Mouse (Mus musculus): ENCODE results near the gene Slc6a21. TPM values are rescaled to one million over a fixed set of nuclear protein-coding genes. Genes with fewer than 3 reads are reported as not detected.
"Not testable (repeated sequence)": the region's sequence is repeated elsewhere in the genome, so short reads cannot be mapped to it uniquely, and the experiment has no call there.

Slc6a21 gene
- polyA plus RNA-seq, 1 experiment = 0.08 TPM

DNA sequence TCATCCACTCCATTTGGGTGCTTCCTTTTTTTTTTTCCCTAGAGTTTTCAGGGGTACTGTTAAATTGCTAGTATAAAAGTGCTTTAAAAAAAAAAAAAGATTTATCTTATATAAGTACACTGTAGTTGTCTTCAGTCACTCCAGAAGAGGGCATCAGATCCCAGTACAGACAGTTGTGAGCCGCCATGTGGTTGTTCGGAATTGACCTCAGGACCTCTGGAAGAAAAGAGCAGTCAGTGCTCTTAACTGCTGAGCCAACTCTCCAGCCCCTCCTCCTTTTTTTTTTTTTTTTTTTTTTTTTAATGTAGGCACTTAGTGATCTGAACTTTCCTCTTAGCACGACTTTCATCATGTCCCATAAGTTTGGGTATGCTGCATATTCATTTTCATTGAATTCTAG lies 29.6 kb upstream of the Slc6a21 start:
- TF ChIP-seq POLR2A (IDR thresholded peaks at IDR 0.05; ENCODE audit: extremely low read depth, insufficient read depth, low read length) (no peak), CTCF (IDR thresholded peaks at IDR 0.05; ENCODE audit: extremely low read depth, insufficient read depth, low read length) (no peak)
- Histone ChIP-seq H3K4me3 (ENCODE audit: insufficient read depth, low read length) (no peak overlapping the region), H3K4me1 (ENCODE audit: control insufficient read depth, insufficient read depth, low read length) (no peaks in the 10 kb centered on the region), H3K27ac (ENCODE audit: insufficient read depth, low read length) (no peak overlapping the region)

DNA sequence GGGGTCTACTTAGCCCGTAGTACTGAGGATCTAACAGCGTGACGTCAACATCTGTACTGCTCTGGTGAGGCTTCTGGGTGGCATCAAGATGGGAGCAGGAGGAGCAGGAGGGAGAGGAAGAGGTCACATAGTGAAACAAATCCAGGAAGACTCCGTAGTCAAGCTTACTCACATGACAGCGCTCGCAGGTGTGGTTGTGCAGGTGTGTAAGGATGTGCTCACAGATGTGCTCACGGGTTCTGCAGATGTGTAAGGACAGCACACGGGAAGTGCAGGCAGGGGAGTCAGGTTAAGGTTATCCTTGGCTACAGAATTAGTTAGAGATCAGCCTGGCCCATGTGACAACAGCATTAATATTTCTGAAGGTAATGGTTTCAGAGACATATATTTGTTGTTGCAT lies 23.5 kb upstream of the Slc6a21 start:
- TF ChIP-seq POLR2A (IDR thresholded peaks at IDR 0.05; ENCODE audit: extremely low read depth, insufficient read depth, low read length) (no peak), CTCF (IDR thresholded peaks at IDR 0.05; ENCODE audit: extremely low read depth, insufficient read depth, low read length) (no peak)
- Histone ChIP-seq H3K4me3 (ENCODE audit: insufficient read depth, low read length) (no peak overlapping the region), H3K27ac (ENCODE audit: insufficient read depth, low read length) (no peak overlapping the region), H3K4me1 (ENCODE audit: control insufficient read depth, insufficient read depth, low read length) (peaks cover 4% of the 10 kb centered on the region; the same call in 1 of the 2 replicates)

DNA sequence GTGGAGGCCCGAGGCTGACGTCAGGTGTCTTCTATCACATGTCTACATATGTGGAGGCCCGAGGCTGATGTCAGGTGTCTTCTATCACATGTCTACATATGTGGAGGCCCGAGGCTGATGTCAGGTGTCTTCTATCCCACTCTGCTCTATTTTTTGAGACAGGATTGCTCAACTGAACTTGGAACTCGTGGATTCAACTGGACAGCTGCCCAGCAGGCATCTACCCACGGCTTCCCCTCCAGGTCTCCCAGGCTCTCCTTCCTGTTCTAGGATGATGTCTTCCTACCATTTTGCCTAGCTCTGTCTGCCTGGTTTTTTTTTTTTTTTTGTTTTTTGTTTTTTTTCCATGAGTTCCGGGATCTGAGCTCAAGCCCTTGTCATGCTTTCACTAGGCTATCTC lies 21.5 kb upstream of the Slc6a21 start:
- not testable (repeated sequence) for H3K27ac ChIP-seq (ENCODE audit: insufficient read depth, low read length); H3K4me3 ChIP-seq (ENCODE audit: insufficient read depth, low read length); H3K4me1 ChIP-seq (ENCODE audit: control insufficient read depth, insufficient read depth, low read length)

DNA sequence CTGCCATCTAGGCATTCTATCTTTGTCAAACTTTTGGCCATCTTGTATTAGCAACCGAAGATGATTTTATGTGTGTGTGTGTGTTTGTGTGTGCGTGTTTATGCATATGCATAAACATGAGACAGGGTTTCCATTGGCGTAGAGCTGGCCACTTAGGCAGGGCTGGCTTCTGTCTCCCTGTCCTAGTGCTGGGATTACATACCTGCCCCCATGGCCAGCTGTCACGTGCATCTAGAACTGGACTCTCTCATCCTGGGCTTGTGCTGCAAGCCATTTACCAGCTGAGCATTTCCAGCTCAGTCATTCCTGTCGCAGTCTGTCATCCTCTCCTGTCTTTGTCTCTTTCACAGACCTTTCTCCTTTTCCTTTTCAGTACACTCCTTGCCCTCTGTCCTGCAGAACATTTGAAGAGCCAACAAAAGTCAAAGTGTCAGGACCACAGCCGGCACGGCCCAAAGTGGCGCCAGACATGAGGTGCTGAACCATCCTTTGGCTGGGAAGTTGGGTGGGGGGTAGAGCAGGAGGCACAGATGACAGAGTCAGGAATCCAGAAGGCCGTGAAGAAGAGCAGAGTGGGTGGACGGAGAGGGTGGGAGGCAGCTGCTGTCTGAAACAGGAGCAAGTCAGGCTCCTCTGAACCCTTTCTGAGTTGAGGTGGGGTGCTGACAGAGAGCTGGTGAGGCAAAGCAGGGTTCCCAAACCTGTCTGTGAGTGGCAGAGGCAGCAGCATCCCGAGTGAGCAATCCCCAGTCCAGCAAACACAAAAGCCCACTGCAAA lies 20.1 kb upstream of the Slc6a21 start:
- H3K4me3 ChIP-seq (ENCODE audit: insufficient read depth, low read length) = no peak overlapping the region
- H3K27ac ChIP-seq (ENCODE audit: insufficient read depth, low read length) = peak overlapping the region; percentile 36; the same call in 1 of the 2 replicates
- TF ChIP-seq CTCF (IDR thresholded peaks at IDR 0.05; ENCODE audit: extremely low read depth, insufficient read depth, low read length) (no peak), POLR2A (IDR thresholded peaks at IDR 0.05; ENCODE audit: extremely low read depth, insufficient read depth, low read length) (no peak)
- H3K4me1 ChIP-seq (ENCODE audit: control insufficient read depth, insufficient read depth, low read length) = peaks cover 5% of the 10 kb centered on the region

DNA sequence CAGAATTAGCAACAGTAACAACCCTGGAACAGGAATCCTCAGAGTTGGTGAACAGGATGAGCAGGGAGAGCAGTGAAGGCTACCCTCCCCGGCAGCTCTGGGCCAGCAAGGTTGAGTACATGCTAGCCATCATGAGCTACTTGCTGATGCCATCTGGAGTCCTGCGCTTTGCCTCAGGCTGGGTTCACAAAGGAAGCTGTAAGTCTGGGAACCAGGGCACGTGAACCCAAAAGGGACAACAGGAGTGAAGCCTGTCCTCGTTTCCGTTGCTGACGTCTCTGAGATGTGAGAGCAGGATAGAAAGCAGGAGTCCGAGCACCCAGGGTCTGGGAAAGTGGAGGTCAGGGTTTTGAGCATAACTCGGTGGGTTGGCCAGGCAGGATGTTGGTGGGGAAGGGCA lies 18.0 kb upstream of the Slc6a21 start:
- H3K4me3 ChIP-seq (ENCODE audit: insufficient read depth, low read length) = no peak overlapping the region
- H3K4me1 ChIP-seq (ENCODE audit: control insufficient read depth, insufficient read depth, low read length) = peaks cover 8% of the 10 kb centered on the region
- no peak overlapping the region for H3K27ac ChIP-seq (ENCODE audit: insufficient read depth, low read length)
- no peak for TF ChIP-seq CTCF (IDR thresholded peaks at IDR 0.05; ENCODE audit: extremely low read depth, insufficient read depth, low read length)
- no peak for TF ChIP-seq POLR2A (IDR thresholded peaks at IDR 0.05; ENCODE audit: extremely low read depth, insufficient read depth, low read length)

DNA sequence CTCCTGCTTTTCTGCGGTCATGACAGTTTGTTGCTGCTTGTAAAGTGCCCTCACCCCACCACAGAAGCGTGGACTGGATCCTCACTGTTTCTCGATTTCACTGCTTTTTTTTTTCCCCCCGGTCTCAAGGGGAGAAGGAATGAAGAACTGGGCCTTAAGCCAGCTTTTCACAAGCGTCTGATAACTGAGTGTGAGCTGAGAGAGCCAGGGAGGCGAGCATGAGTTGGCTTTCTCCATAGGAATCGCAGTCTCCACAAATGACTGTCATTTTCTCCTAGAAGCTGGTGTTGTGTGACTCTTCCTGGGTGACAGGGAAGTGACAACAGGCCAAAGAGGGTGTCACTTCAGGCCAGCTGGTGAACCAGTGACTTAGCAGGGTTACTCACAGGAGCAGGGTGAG lies 15.0 kb upstream of the Slc6a21 start:
- Histone ChIP-seq H3K27ac (ENCODE audit: insufficient read depth, low read length) (no peak overlapping the region), H3K4me1 (ENCODE audit: control insufficient read depth, insufficient read depth, low read length) (peaks cover 5% of the 10 kb centered on the region), H3K4me3 (ENCODE audit: insufficient read depth, low read length) (no peak overlapping the region)
- TF ChIP-seq POLR2A (IDR thresholded peaks at IDR 0.05; ENCODE audit: extremely low read depth, insufficient read depth, low read length) (no peak), CTCF (IDR thresholded peaks at IDR 0.05; ENCODE audit: extremely low read depth, insufficient read depth, low read length) (no peak)

DNA sequence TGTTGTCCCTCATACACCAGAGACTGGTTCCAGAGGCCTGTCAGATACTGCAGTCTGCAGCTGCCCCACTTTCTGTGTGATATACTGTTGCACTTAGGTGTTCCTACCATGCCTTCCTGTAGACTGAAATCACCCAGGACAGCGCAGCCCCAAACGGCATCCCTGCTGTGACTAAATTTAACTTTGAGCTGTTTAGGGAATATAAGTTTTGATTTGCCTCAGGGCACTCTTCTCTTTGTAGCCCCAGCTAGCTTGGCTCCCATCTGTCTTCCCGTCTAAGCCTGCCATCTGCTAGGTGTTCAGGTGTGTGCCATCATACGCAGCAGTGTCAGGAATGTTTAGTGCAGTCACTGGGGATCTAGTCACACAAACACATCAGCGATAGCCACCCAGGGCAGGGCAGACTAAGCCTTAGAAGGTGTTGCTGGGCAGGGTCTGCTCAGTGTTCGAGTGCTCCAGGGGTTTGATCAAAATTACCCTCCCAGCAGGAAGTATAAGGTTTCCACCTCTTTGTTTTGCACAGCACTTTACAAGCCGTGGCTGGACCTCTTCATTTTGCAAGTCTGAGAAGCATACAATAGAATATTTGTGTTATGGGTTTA lies 14.2 kb upstream of the Slc6a21 start:
- H3K4me3 ChIP-seq (ENCODE audit: insufficient read depth, low read length) = no peak overlapping the region
- H3K4me1 ChIP-seq (ENCODE audit: control insufficient read depth, insufficient read depth, low read length) = peaks cover 4% of the 10 kb centered on the region
- no peak overlapping the region for H3K27ac ChIP-seq (ENCODE audit: insufficient read depth, low read length)
- no peak for TF ChIP-seq POLR2A (IDR thresholded peaks at IDR 0.05; ENCODE audit: extremely low read depth, insufficient read depth, low read length)
- no peak for TF ChIP-seq CTCF (IDR thresholded peaks at IDR 0.05; ENCODE audit: extremely low read depth, insufficient read depth, low read length)

DNA sequence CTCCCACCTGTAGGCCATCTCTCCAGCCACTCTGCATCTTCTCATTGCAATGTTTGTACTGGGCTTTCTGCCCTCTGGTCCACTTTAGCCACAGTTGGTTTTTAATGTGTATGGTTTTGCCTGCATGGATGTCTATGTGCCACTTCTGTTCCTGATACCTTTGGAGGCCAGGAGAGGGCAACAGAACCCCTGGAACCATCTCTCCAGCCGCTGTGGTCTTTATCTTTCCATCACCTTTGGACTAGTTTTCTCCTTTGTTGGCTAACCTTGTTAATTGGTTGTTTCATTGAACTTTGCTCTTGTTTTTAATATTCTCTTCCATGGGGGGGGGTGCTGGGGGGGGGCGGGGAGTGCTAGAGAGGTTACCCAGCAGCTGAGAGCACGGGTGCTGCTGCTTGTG lies 13.0 kb upstream of the Slc6a21 start:
- Histone ChIP-seq H3K27ac (ENCODE audit: insufficient read depth, low read length) (no peak overlapping the region), H3K4me3 (ENCODE audit: insufficient read depth, low read length) (no peak overlapping the region), H3K4me1 (ENCODE audit: control insufficient read depth, insufficient read depth, low read length) (peaks cover 4% of the 10 kb centered on the region; the same call in 1 of the 2 replicates)
- no peak for TF ChIP-seq POLR2A (IDR thresholded peaks at IDR 0.05; ENCODE audit: extremely low read depth, insufficient read depth, low read length)
- TF ChIP-seq CTCF (IDR thresholded peaks at IDR 0.05; ENCODE audit: extremely low read depth, insufficient read depth, low read length) = no peak

DNA sequence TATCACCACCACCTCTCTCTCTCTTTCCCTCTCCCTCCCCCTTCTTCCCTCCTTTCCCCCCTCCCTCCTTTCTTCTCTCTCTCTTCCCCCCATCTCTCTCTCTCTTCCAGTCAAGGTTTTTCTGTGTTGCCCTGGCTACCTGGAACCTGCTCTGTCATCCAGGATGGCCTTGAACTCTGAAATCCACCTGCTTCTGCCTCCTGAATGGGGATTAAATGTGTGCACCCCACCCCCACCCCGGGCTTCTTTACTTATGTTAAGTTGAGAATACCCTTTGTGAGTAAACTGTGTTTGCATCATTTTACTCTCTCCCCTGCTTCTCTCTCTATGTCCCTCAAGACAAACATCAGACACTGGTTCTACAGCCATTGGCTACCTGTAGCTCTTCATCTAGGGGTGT lies 11.8 kb upstream of the Slc6a21 start:
- TF ChIP-seq CTCF (IDR thresholded peaks at IDR 0.05; ENCODE audit: extremely low read depth, insufficient read depth, low read length) = no peak
- peaks cover 4% of the 10 kb centered on the region; the same call in 1 of the 2 replicates for H3K4me1 ChIP-seq (ENCODE audit: control insufficient read depth, insufficient read depth, low read length)
- no peak overlapping the region for H3K27ac ChIP-seq (ENCODE audit: insufficient read depth, low read length)
- H3K4me3 ChIP-seq (ENCODE audit: insufficient read depth, low read length) = no peak overlapping the region

DNA sequence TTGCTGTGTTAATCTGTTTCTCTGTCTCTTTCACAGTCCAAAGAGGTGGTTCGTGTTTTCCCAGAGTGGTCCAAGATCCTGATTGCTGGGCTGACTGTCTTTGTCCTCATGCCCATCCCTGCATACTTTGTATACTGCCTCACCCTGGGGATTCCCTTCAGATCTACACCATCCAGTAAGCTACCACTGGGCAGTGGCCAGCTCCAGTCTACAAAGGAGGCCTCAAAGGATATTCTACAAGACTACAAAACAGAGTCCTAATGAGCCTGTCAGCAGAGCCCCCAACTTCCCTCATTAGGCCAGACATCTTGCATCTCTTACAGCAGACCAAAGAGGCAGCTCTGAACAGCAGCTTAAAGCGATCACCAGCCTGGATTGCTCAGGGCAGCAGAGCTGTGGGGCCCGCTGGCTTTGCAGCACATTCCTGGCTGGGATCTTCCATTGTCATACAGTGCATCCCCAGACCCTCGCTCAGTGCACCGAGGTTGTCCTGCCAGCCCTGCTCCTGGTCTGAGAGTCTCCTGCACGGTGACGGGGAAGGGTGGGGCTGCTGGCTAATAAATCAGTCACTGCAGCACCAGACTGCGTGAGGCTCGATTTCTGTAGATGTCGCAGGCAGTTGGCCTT lies 4.4 kb upstream of the Slc6a21 start:
- H3K4me3 ChIP-seq (ENCODE audit: insufficient read depth, low read length) = no peak overlapping the region
- TF ChIP-seq POLR2A (IDR thresholded peaks at IDR 0.05; ENCODE audit: extremely low read depth, insufficient read depth, low read length) (no peak), CTCF (IDR thresholded peaks at IDR 0.05; ENCODE audit: extremely low read depth, insufficient read depth, low read length) (no peak)
- no peaks in the 10 kb centered on the region for H3K4me1 ChIP-seq (ENCODE audit: control insufficient read depth, insufficient read depth, low read length)
- no peak overlapping the region for H3K27ac ChIP-seq (ENCODE audit: insufficient read depth, low read length)

All from cortical plate, adult 2 months (tissue).